Mouse (Mus musculus) regulatory T cell (primary cell): ENCODE measurements at regions not wholly inside any gene's neighbourhood (a gene's known extent, or its start where the extent isn't known, plus 50 kb on each side); places are given as distances from the start of the nearest gene placed in this dataset.

Experiments used
- in situ Hi-C: fragments of 300-600 bp; cut with MboI, MseI; formaldehyde crosslinking; loops from one replicate; pipeline ENCODE4 v1.15.1; 2025; ENCODE audit warnings: high pct_unique_total_duplicates

- in situ Hi-C loops = no loop called here
These were observed 97.9 kb upstream of the Eef1e1 start for GRCm38 (mm10) chr13:38756629-38757227.

DNA sequence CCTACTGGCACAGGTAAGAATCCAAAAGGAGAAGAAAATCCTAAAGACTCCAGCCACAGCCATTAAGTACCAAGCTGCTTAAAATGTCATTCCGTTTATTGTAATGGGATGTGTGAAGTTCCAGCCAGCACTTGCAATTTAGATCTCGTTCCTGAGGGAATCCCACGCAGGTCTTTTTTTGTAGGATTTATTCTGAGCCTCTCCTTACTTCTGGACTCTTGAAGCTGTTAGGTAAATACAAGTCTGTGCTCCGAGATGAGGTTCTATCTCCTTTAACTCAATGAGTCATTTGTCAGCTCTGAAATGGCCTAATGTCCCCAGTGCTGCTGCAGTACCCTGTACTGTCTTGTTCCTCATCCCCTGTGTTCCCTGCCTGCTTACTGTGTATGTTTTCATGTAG lies 94.9 kb upstream of the Eef1e1 start:
- in situ Hi-C loops = no loop called here

- in situ Hi-C loops = no loop called here
These were observed 93.0 kb upstream of the Eef1e1 start for GRCm38 (mm10) chr13:38751876-38752275.

- in situ Hi-C loops = no loop called here
These were observed 81.2 kb upstream of the Eef1e1 start for GRCm38 (mm10) chr13:38740066-38740465.

GRCm38 (mm10) chr13:38736361-38737035 lies 77.6 kb upstream of the Eef1e1 start:
- in situ Hi-C loops = no loop called here

DNA sequence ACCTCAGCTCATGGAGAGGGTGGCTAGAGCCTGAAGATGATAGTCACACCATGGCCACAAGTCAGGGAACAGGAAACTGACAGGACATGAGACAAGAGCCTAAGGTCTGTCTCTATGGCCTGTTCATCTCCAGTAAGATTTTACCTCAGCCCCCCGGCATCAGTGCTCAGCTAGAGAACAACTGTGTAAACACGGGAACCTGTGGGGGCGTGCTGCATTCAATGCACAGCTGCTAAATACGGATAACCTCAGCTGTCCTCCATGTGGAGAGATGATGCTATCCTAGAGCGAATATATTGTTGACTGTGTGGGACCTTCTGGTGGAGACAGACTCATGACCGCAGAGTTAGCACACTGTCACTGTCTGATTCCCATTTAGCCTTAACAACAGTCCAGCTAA lies 76.4 kb upstream of the Eef1e1 start:
- in situ Hi-C loops = no loop called here

- in situ Hi-C loops = no loop called here
These were observed 74.4 kb upstream of the Eef1e1 start for GRCm38 (mm10) chr13:38733246-38733645.

- in situ Hi-C loops = no loop called here
These were observed 66.6 kb upstream of the Eef1e1 start for GRCm38 (mm10) chr13:38725452-38725851.

GRCm38 (mm10) chr13:38721166-38721565 lies 62.3 kb upstream of the Eef1e1 start:
- in situ Hi-C loops = no loop called here

- in situ Hi-C loops = no loop called here
These were observed 56.0 kb upstream of the Eef1e1 start for GRCm38 (mm10) chr13:38714838-38715237.
